ENCODE assay signal across 29 mouse cellular contexts in the genomic region with DNA sequence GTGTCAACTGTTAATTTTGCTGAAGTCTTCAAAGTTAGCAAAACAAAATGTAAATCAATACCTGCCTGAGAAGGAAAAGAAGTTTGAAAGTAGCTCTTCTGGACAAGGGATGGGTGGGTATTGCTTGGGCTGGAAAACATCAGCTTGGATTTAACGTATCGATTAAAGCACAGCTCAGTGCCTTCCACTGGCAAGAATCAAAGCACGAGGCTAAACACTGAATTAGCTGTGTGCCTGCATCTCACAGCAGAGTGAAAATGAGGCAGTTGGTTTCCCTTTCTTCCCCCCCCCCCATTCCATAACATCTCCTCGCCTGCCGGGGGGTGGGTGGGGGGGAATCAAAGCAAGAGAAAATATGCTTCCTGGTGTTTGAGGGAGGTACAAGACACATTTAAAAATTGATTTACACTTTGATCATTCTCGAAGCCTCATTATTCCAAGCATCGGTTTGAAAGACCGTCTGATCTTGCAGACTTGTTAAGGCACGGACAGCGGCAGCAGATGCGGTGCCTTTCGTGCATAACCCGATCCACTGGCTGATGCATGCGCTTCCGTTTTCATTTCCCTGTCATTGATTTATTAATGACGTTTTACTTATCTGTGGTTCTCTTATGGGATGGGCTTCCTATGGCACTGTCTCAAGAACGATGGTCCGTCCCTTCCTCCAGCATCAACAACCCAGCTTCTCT.
DNase-seq lines count a peak whose midpoint lies in the region; ATAC-seq and TF ChIP-seq lines count a peak whose summit lies in the region.
"Had no signal": no experiment of that assay in that cellular context is flagged by ENCODE, and none has a peak within 500 bp of the region (broad histone marks: within the 10 kb centered on the region; RNA-seq: fewer than 3 reads in every experiment).

No protein-coding gene starts in this region.

- H3K9ac ChIP-seq in limb, embryonic 13.5 days = no peak overlapping the region
- no peak overlapping the region for H3K9ac ChIP-seq in lung, embryonic 16.5 days (ENCODE audit: low read length)
- no peak overlapping the region for H3K9ac ChIP-seq in midbrain, embryonic 14.5 days (replicated peaks; ENCODE audit: low read length)
- H3K9ac ChIP-seq in midbrain, postnatal 0 days (replicated peaks; ENCODE audit: low read length, poor library complexity, severe bottlenecking) = no peak overlapping the region
- H3K9ac ChIP-seq: forebrain, embryonic 12.5 days; forebrain, embryonic 15.5 days; heart, embryonic 12.5 days; heart, embryonic 15.5 days; hindbrain, embryonic 13.5 days had no signal

- intact Hi-C loops in left cerebral cortex, postnatal 4 days (cut with DNase I) = no loop called here

- no peak overlapping the region for H3K4me3 ChIP-seq in limb, embryonic 13.5 days
- no peak overlapping the region for H3K4me3 ChIP-seq in limb, embryonic 10.5 days
- H3K4me3 ChIP-seq in lung, embryonic 16.5 days (ENCODE audit: low read length) = no peak overlapping the region
- no peak overlapping the region for H3K4me3 ChIP-seq in lung, adult 2 months (replicated peaks; ENCODE audit: extremely low read depth, low read depth, low read length)
- H3K4me3 ChIP-seq in midbrain, embryonic 14.5 days (replicated peaks; ENCODE audit: low read depth, low read length) = no peak overlapping the region
- H3K4me3 ChIP-seq in midbrain, embryonic 10.5 days = no peak overlapping the region
- no peak overlapping the region for H3K4me3 ChIP-seq in midbrain, postnatal 0 days (ENCODE audit: low read depth, low read length)
- H3K4me3 ChIP-seq: erythroblast, embryonic 14.5 days; forebrain, embryonic 12.5 days; forebrain, embryonic 15.5 days; heart, embryonic 12.5 days; heart, embryonic 15.5 days; hindbrain, embryonic 10.5 days; hindbrain, embryonic 13.5 days had no signal

- peak overlapping the region; percentile 16; the same call in 1 of the 2 replicates for H3K4me2 ChIP-seq in limb, embryonic 13.5 days (replicated peaks)
- peak overlapping the region; percentile 2; the same call in 1 of the 2 replicates for H3K4me2 ChIP-seq in lung, embryonic 16.5 days (ENCODE audit: low read depth, low read length)
- peak overlapping the region; percentile 24; the same call in 1 of the 2 replicates for H3K4me2 ChIP-seq in midbrain, embryonic 14.5 days (ENCODE audit: low read length)
- H3K4me2 ChIP-seq in midbrain, postnatal 0 days (ENCODE audit: low read depth, low read length, poor library complexity, severe bottlenecking) = peak overlapping the region; percentile 3; the same call in 1 of the 2 replicates
- H3K4me2 ChIP-seq: forebrain, embryonic 12.5 days; forebrain, embryonic 15.5 days; heart, embryonic 12.5 days; heart, embryonic 15.5 days; hindbrain, embryonic 13.5 days had no signal

- H3K27ac ChIP-seq in limb, embryonic 13.5 days = no peak overlapping the region
- no peak overlapping the region for H3K27ac ChIP-seq in limb, embryonic 10.5 days
- H3K27ac ChIP-seq in lung, embryonic 16.5 days (ENCODE audit: low read length) = no peak overlapping the region
- no peak overlapping the region for H3K27ac ChIP-seq in midbrain, embryonic 14.5 days (replicated peaks; ENCODE audit: low read depth, low read length)
- H3K27ac ChIP-seq in midbrain, embryonic 10.5 days (replicated peaks) = no peak overlapping the region
- no peak overlapping the region for H3K27ac ChIP-seq in midbrain, postnatal 0 days (ENCODE audit: low read depth, low read length)
- H3K27ac ChIP-seq: forebrain, embryonic 12.5 days; forebrain, embryonic 15.5 days; heart, embryonic 15.5 days; hindbrain, embryonic 10.5 days; hindbrain, embryonic 13.5 days had no signal

- no peak for ATAC-seq in limb, embryonic 13.5 days (ENCODE audit: low FRiP score, low read depth)
- no peak for ATAC-seq in lung, embryonic 16.5 days (ENCODE audit: low read depth)
- ATAC-seq in midbrain, embryonic 14.5 days (ENCODE audit: low FRiP score, low TSS enrichment) = no peak
- no peak for ATAC-seq in midbrain, postnatal 0 days (ENCODE audit: low FRiP score)
- ATAC-seq: forebrain, embryonic 15.5 days; hindbrain, embryonic 16.5 days; Patski had no signal

- no peak for DNase-seq in limb, embryonic 10.5 days (ENCODE audit: low spot score)
- no peak for DNase-seq in lung, adult 2 months
- DNase-seq in midbrain, embryonic 14.5 days = peak; percentile 50
- no peak for DNase-seq in midbrain, embryonic 10.5 days (ENCODE audit: low spot score)
- no peak for DNase-seq in midbrain, postnatal 0 days (ENCODE audit: low spot score)
- no peak for DNase-seq in left cerebral cortex, postnatal 4 days
- DNase-seq: adrenal gland, postnatal 10 days; adrenal gland, postnatal 36 days; B cell, adult 2 months; cerebellum, adult 11 months; cerebellum, adult 2 months; cerebellum, adult 9-11 months; gastrocnemius, postnatal 25 days; heart, adult 18-20 months; heart, postnatal 10 days; heart, postnatal 36 days had no signal

- no peak for TF ChIP-seq POLR2A in lung, adult 2 months (IDR thresholded peaks at IDR 0.05; ENCODE audit: borderline replicate concordance, extremely low read depth, low read depth, low read length)

- WGBS in limb, embryonic 13.5 days = 56% methylated on average over 18 of the region's 18 CpGs
- WGBS in limb, embryonic 10.5 days = 75% methylated on average over 18 of the region's 18 CpGs
- WGBS in lung, embryonic 16.5 days = 52% methylated on average over 18 of the region's 18 CpGs
- 44% methylated on average over 18 of the region's 18 CpGs for WGBS in lung, adult 2 months
- WGBS in midbrain, embryonic 14.5 days = 61% methylated on average over 18 of the region's 18 CpGs
- WGBS in midbrain, embryonic 10.5 days = 89% methylated on average over 18 of the region's 18 CpGs
- WGBS in midbrain, postnatal 0 days = 44% methylated on average over 18 of the region's 18 CpGs

- peaks cover 6% of the 10 kb centered on the region; the same call in 1 of the 2 replicates for H3K4me1 ChIP-seq in limb, embryonic 13.5 days
- peaks cover 11% of the 10 kb centered on the region; the same call in 1 of the 2 replicates for H3K4me1 ChIP-seq in limb, embryonic 10.5 days
- H3K4me1 ChIP-seq in lung, embryonic 16.5 days (replicated peaks; ENCODE audit: control insufficient read depth, insufficient read depth, low read length) = no peaks in the 10 kb centered on the region
- H3K4me1 ChIP-seq in lung, adult 2 months (ENCODE audit: control insufficient read depth, insufficient read depth, low read length) = no peaks in the 10 kb centered on the region
- no peaks in the 10 kb centered on the region for H3K4me1 ChIP-seq in midbrain, embryonic 14.5 days (ENCODE audit: control insufficient read depth, insufficient read depth, low read length)
- no peaks in the 10 kb centered on the region for H3K4me1 ChIP-seq in midbrain, embryonic 10.5 days
- H3K4me1 ChIP-seq in midbrain, postnatal 0 days (ENCODE audit: insufficient read depth, low read length) = no peaks in the 10 kb centered on the region
- H3K4me1 ChIP-seq: forebrain, embryonic 15.5 days; heart, embryonic 12.5 days; heart, embryonic 15.5 days; hindbrain, embryonic 10.5 days; hindbrain, embryonic 13.5 days had no signal

- H3K36me3 ChIP-seq in limb, embryonic 13.5 days = no peaks in the 10 kb centered on the region
- no peaks in the 10 kb centered on the region for H3K36me3 ChIP-seq in limb, embryonic 10.5 days
- no peaks in the 10 kb centered on the region for H3K36me3 ChIP-seq in lung, embryonic 16.5 days (ENCODE audit: control insufficient read depth, insufficient read depth, low read length)
- H3K36me3 ChIP-seq in midbrain, embryonic 14.5 days (ENCODE audit: control insufficient read depth, insufficient read depth, low read length) = no peaks in the 10 kb centered on the region
- no peaks in the 10 kb centered on the region for H3K36me3 ChIP-seq in midbrain, embryonic 10.5 days
- no peaks in the 10 kb centered on the region for H3K36me3 ChIP-seq in midbrain, postnatal 0 days (ENCODE audit: insufficient read depth, low read length)
- H3K36me3 ChIP-seq: forebrain, embryonic 12.5 days; forebrain, embryonic 15.5 days; G1E; heart, embryonic 12.5 days; heart, embryonic 15.5 days; hindbrain, embryonic 10.5 days; hindbrain, embryonic 13.5 days had no signal

- H3K27me3 ChIP-seq in limb, embryonic 13.5 days = no peaks in the 10 kb centered on the region
- H3K27me3 ChIP-seq in limb, embryonic 10.5 days (ENCODE audit: low read depth, poor library complexity, severe bottlenecking) = no peaks in the 10 kb centered on the region
- H3K27me3 ChIP-seq in lung, embryonic 16.5 days (ENCODE audit: control insufficient read depth, insufficient read depth, low read depth, low read length) = no peaks in the 10 kb centered on the region
- H3K27me3 ChIP-seq in midbrain, embryonic 14.5 days (ENCODE audit: control insufficient read depth, insufficient read depth, low read length) = no peaks in the 10 kb centered on the region
- no peaks in the 10 kb centered on the region for H3K27me3 ChIP-seq in midbrain, embryonic 10.5 days (ENCODE audit: low read depth, poor library complexity, severe bottlenecking)
- H3K27me3 ChIP-seq in midbrain, postnatal 0 days (ENCODE audit: insufficient read depth, low read length) = no peaks in the 10 kb centered on the region
- H3K27me3 ChIP-seq: CH12.LX; forebrain, embryonic 12.5 days; forebrain, embryonic 15.5 days; hindbrain, embryonic 13.5 days; Patski had no signal

- H3K9me3 ChIP-seq in limb, embryonic 13.5 days = no peaks in the 10 kb centered on the region
- H3K9me3 ChIP-seq in limb, embryonic 10.5 days (replicated peaks) = no peaks in the 10 kb centered on the region
- H3K9me3 ChIP-seq in lung, embryonic 16.5 days (ENCODE audit: control insufficient read depth, low read length) = no peaks in the 10 kb centered on the region
- H3K9me3 ChIP-seq in midbrain, embryonic 14.5 days (ENCODE audit: control insufficient read depth, low read length) = no peaks in the 10 kb centered on the region
- H3K9me3 ChIP-seq in midbrain, embryonic 10.5 days (replicated peaks) = no peaks in the 10 kb centered on the region
- H3K9me3 ChIP-seq in midbrain, postnatal 0 days (ENCODE audit: low read length) = no peaks in the 10 kb centered on the region
- H3K9me3 ChIP-seq: forebrain, embryonic 12.5 days; forebrain, embryonic 15.5 days; G1E; heart, embryonic 12.5 days; heart, embryonic 15.5 days; hindbrain, embryonic 10.5 days; hindbrain, embryonic 13.5 days had no signal

- TF ChIP-seq CTCF in lung, adult 2 months (IDR thresholded peaks at IDR 0.05; ENCODE audit: insufficient read depth, low read length) = no peak
- TF ChIP-seq CTCF in midbrain, postnatal 0 days (IDR thresholded peaks at IDR 0.05) = no peak
